Mouse (Mus musculus) olfactory bulb, adult 2 months (tissue): ENCODE results near the gene Polr3h.

ENCODE experiments used
- CTCF ChIP-seq: fragments of 200-500 bp; IDR thresholded peaks from 2 replicates; pipeline ENCODE4 v1.5.1; 2012; ENCODE audit warnings: low read depth, mild to moderate bottlenecking, low read length, moderate library complexity; ENCODE audit not compliant: insufficient read depth
- POLR2A ChIP-seq: fragments of 200-500 bp; IDR thresholded peaks from 2 replicates; pipeline ENCODE4 v1.6.1; 2012; ENCODE audit warnings: mild to moderate bottlenecking, low read depth, low read length, moderate library complexity; ENCODE audit not compliant: insufficient read depth

DNA sequence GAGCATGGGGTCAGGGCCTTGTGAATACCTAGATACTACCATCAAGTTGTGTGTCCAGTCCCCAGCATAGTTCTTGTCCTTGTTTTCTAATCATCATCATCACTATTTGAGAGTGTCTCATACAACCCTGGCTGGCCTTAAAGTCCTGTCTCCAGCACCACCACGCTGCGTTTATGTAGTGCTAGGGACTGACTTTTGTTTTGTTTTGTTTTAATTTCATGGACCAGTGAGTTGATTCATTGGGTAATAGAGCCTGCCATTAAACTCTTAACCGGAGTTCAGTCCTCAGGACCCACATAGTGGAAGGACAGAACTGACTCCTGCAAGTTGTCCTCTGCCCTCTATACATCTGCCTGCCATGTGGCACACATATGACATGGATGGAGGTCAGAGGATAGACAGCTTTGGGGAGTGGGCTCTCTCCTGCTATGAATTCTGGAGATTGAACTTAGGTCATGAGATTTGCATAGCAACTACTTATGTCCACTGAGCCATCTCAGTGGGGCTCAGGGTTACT lies 40.6 kb downstream of the Polr3h start:
- no peak for TF ChIP-seq POLR2A
- TF ChIP-seq CTCF = no peak
